Mouse (Mus musculus) megakaryocyte progenitor cell, adult 5-6 weeks (primary cell): ENCODE measurements around the gene Gm20388. TPM values are rescaled to one million over a fixed set of nuclear protein-coding genes. Genes with fewer than 3 reads are reported as not detected.

ENCODE experiments used
- ATAC-seq: replicated peaks from 2 replicates; pipeline ENCODE4 v1.8.0; 2016; ENCODE audit warnings: mild to moderate bottlenecking, moderate TSS enrichment, inconsistent platforms; ENCODE audit not compliant: poor library complexity
- total RNA-seq, 2 experiments: library from RNA; stranded (forward) in 1 of 2; stranded (reverse) in 1 of 2; fragments of 157-497, 149-512 nt in 1 of 2; fragments of 200-1000 nt in 1 of 2; gene quantifications; 2 replicates each; pipeline versions ENCODE4 v1.2.3 to v1.2.4; 2015 to 2017

Gene Gm20388
- total RNA-seq, 2 experiments from 2014 or later = 18.6 TPM; not detected in 1

DNA sequence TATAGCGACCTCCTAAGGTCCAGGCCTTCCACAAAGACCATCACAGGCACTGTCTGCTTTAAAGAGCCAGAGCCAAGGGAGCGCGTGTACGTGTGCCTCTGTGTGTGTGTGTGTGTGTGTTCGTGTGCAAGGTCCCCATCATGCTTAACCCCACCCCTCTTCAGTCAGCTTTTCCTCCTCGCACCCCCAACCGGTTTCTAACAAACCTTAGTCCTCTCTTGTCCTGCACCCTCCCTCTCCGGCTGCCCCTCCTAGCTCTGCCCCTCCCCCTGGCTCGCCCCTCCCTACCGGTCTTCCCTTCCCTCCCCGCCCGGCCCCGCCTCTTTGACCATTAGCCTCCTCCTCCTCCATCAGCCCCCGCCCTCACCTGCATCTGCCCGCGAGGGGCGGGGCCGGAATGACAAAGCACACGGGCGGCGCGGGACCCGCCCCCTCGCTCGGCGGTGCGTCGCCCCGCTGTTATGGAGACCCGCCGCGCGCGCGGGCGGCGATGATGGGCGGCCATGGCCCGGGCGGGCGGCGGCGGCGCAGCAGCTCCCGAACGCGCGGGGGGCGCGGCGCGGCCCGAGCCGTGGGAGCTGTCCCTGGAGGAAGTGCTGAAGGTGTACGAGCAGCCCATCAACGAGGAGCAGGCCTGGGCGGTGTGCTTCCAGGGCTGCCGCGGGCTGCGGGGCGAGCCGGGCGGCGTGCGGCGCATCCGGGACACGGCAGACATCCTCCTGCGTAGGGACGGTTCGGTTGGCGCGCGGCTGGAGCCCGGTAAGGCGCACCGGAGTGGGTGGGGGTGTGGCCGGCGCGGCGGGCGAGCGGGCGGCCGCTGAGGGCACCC, 3421.8 kb downstream of the Gm20388 start, which contains the start of gene Spire2:
TSS of gene Spire2 (plus strand) at position 452 of the 829 bp plus-strand sequence.
- ATAC-seq = peak; percentile 67

DNA sequence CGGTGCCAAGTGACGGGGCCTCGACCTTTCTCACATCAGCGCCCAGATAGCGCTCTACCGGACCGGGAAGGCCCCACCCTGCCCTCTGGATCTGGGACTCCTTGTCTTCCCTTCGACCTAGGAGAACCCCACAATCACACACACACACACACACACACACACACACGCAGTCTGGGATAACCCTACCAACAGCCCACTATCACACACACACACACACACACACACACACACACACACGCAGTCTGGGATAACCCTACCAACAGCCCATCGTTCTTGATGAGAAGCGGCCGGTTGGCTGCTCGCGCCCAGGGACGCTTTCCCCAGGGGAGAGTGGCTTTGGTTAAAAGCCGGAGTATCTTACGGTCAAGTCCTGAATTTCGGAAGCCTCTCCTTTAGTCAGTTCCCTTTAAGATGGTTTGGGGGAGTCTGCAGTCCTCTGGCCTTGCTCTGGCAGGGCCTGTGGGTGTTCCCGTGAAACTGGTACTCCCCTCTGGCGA, 3422.5 kb downstream of the Gm20388 start:
- ATAC-seq = no peak

DNA sequence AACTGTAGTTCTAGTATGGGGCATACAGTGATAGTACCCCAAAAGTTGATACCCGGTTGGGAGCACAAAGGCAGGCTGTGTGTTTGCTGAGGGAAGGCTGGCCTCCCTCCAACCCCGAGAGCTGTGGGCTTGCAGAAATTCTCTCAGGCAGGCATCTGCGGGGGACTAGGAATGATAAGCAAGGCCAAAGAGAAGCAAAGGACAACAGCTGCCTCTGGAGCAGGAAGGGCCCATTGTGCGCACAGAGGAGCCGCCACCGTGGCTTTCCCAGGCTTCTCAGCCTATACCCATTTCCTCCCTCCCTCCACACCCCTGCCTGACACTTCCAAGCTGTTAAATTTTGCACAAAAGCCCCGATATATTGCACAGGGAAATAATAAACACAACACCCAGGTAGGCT, 3423.2 kb downstream of the Gm20388 start:
- ATAC-seq = no peak

DNA sequence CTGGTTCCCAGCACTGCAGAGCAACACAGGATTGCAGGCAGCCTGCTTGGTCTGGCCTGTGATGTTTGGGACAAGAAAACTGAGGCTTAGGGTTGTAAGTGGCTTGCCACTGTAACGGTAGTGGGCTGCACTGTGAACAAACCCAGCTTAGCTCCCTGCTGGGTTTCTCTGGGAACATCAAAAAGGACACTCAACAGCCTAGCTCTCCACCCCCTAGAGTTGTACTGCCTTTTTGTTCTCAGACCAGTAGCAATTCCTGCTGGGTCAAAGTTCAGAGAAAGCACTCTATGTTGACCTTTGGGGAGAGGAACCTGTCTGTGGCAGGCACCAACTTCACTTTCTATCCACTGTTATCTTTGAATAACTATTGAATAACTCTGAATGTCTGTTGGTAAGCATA, 3423.8 kb downstream of the Gm20388 start:
- ATAC-seq = no peak

DNA sequence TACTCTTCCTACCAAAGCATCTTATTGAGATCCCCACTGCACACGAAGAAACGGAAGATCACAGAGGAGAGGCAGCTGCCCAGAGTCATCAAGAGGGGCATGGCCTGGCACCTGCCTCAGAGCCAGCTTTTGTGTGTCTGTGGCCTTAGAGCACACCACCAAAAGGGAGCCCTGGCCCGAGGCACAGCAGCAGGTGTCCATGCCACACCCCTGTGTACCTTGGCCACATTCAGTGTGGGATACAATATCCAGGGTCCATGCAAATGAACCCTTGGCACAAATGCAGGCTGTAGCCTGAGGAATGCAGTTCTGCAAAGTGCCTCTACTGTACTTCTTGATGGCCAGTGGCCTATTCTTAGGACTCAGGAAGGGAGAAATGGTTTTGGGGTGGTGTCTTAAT, 3426.8 kb downstream of the Gm20388 start:
- ATAC-seq = no peak

DNA sequence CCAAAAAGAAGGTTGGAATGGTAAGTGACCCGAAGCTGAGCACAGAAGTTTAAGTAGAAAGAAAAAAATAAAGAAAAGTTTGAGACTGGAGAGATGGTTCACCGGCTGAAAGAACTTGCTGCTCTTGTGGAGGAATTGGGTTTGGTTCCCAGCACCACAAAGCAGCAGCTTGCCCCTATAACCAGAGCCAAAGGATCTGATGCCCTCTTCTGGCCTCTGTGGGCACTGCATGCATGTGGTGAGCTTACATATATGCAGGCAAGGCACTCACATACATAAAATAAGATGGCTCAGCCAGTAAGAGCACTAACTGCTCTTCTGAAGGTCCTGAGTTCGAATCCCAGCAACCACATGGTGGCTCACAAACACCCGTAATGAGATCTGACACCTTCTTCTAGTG, 3429.4 kb downstream of the Gm20388 start:
- no peak for ATAC-seq

DNA sequence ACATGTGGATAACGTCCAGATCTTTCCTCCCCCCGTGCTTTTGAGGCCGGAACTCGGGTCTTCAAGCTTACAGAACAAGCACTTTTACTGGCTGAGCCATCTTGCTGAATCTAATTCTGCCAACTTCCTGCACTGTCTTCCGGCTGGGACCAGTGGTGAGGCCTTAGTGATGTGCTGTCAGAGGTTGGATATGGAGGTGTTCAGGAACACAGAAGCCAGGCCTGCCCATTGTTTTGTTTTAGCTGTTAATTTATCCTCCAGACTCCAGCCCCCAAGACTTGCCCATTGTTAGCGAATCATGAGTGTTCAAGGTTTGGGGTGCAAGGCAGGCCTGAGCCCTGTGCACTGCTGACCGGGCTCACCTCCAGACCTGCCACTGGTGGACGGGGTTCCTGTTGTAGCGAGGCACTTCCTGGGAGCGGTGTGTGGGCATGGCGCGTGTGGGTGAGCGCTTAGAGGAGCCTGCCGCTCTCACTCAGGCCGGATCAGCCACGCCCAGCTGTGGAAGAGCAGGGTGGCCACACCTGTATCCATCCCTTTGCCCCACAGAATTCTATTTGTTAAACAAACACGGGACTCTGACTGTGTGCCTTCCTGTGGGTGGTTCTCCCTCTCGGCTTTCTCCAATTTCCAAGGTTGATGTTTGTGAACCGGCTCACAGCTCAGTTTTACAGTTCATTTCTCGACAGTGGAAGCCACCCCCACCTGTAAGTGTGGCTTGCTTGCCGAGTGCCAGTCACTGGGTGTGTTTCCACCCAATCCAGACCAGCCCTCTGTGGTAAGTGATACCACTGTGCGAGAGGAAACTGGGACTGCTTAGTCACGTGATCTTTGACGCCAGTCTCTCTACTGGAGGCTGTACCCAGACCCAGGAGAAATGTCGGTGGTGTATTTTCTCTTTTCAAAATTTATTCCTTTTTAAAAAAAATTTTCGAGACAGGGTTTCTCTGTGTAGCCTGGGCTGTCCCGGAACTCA, 3430.7 kb downstream of the Gm20388 start:
- peak; percentile 79 for ATAC-seq

DNA sequence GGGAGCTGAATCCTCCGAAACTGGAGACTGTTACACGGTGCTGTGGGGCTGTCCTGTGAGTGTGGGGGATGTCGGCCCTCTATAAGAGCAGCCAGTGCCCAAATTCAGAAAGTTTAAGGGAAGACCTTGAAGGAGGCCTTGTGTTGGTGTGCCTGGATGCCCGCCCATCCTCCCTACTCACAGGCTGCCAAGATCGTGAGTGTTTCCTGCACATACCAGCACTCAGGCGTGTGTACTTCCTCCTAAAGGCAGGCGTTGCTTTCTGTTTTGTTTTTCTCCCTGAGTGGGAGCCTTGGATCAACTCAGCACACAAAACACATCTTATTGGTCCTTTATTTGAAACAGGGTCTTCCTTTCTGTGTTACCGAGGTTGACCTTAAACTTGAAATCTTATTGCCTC, 3431.6 kb downstream of the Gm20388 start:
- peak; percentile 54 for ATAC-seq

DNA sequence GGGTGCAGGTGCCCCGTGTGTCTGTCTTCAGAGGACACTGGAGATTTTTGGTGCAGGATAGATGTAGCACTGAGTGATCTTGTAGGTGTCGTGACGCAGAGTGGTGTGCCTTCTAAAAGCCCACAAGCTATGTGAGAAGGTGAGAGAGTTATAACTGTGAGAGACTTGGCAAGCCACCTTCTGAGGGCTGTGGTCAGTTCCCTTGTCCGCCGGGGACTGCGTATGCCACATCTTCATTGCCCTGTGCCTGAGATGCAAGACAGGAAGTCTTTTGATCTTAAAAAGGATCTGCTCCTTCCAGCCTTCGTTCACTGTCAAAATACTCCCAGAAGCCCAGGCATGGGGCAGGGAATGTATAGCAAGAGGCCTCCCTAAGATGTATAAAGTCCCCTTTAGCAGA, 3432.3 kb downstream of the Gm20388 start:
- no peak for ATAC-seq

DNA sequence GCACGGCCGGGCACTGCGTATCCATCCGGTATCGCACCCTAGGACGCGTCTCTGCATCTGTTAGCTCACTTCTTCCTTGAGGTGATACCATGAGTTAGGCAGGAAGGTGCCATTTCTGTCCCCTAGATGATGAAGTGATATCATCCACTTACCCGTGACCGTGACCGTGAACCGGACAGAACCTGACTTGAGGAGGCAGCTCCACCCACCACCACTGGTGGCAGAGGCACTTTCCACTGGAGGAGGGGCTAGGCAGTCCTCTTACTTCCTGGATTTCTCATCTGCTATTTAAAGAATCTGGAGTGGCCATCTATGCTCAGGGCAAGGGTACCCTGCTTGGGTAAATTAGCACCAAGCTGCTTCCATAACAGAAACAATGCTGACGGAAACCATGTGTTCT, 3432.8 kb downstream of the Gm20388 start:
- ATAC-seq = no peak

DNA sequence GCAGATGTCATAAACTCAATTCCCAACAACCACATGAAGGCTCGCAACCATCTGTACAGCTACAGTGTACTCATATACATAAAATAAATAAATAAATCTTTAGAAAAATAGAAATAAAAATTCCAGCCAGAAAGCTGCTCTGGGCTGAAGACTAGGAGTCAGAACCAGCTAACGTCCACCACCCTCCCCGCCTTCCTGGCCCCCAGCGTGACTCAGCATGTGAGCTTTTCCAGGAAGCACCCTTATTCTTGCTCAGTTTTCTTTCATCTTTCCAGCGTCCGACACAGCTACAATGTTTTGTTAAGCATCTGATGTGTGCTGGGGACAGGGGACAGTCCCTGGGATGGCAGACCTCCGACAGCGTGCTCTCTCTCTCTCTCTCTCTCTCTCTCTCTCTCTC, 3434.5 kb downstream of the Gm20388 start:
- ATAC-seq = no peak

GRCm38 (mm10) chr8:123345856-123346255, 3435.2 kb downstream of the Gm20388 start:
- ATAC-seq = no peak

DNA sequence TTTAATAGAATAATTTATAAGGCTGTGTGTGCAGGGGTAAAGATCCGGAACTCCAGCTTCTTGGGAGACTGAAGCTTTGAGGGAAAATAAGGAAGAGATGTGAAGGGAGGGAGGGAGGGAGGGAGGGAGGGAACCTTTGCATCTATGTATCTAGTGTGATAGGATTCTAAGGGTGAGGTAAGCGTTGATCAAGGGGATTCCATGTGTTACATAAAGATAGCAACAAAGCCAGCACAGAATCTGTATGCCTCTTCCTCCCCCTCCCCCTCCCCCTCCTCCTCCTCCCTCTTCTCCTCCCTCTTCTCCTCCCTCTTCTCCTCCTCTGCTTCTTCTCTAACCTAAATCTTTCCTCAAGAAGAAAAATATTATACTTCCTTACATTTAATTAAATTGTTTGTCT, 3436.7 kb downstream of the Gm20388 start:
- 0 out of 2 replicates have a peak, but pooled peaks have one; percentile 44 for ATAC-seq

GRCm38 (mm10) chr8:123348237-123348843, 3437.7 kb downstream of the Gm20388 start:
- no peak for ATAC-seq

DNA sequence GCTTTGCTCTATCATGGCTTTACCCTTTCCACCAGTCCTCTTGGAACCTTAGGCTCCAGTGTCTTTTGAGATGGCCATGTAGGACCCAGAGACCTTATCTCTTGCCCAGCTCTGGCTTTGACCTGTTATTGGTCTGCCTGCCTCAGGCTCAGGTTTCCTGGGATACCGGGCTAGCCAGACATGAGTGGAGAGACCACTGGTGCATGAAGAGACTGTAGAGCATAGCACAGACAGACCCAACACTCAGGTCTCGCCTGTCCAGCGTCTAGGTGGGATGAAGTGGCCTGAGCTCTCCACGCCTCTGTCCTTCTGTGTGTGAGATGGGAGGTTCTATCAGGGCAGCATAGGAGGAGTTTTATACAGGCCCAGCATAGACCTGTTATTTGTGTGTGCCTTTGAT, 3438.4 kb downstream of the Gm20388 start:
- ATAC-seq = no peak

DNA sequence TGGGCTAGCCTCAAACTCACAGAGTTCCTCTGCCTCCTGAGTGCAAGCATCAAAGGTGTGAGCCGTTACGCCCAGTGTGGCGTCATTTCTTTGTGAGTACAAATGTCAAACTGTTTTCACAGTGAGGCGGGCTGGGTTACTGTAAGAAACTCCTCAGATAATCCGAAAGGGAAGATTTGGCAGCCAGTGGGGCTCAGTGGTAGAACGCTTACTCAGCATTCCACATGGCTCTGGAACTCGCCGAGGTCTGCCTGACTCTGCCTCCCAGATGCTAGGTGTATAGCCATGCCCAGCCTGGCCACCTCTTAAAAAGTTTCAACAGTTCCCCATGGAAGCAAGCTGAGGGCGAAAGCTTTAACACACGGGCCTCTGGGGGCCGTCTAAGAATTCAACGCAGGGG, 3441.5 kb downstream of the Gm20388 start:
- no peak for ATAC-seq

DNA sequence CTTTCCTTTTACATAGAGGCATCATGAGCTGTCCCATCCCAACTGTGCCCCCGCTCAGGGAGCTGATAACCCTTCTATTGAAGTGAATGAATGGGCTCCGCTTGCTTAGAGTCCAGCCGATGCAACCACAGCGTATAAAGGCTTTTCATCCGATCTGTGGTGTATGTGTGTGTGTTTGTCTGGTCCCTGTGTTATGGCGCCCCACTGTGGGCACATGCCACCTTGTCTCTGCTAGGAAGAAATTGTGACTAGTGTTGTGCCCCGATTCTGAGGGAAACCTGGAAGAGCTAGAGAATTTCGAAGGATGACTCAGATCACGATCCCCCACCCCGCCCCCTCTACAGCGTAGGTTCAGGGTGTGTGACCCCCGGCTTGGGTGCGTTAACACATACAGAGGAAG, 3442.1 kb downstream of the Gm20388 start:
- peak; percentile 91 for ATAC-seq

DNA sequence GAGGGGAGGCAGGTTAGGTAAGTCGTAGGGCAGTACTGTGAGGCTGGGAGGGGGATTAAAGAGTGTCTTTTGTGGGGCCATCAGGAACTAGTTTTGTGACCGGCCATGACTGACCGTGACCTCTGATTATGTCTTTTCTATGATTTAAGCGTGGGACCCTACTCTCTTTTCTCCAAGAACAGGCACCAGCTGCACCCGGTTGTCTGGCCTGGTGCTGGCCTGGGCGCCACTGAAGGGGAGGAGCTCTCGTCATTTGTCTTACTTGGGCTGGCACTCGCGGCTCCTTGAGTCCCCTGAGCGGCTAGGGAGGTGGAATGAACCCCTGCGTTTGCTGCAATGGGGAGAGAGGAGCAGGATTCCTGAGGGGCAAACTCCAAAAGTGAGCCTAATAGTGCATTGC, 3442.6 kb downstream of the Gm20388 start:
- no peak for ATAC-seq

GRCm38 (mm10) chr8:123361082-123361739, 3450.6 kb downstream of the Gm20388 start:
- peak; percentile 100 for ATAC-seq

- ATAC-seq = peak; percentile 85
Measured at GRCm38 (mm10) chr8:123373403-123374238, 3463.0 kb downstream of the Gm20388 start, which contains the start of gene Tcf25. Tcf25 (plus strand) TSS chr8:123373753.
